Mouse (Mus musculus): ENCODE results near the gene Nod2.

DNA sequence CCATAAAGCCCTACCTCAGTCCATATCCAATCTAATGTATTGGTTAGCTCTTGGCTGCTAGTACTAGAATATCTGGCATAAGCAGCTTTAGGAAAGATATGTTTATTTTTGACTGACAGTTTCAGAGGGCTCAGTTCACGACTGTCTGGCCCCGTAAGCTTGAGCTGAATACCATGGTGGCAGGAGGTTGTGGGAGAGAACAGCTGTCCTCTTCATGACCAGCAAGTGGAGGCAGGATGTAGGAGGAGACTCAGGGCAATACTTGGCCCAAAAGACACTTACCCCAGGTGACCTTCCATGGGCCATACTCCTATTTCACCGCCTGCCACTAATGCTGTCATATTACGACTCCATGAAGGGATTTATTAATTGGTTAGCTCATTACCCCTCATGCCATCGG is 26.7 kb downstream of the Nod2 start:
- no peak for TF ChIP-seq CTCF (conservative IDR thresholded peaks at IDR 0.05; ENCODE audit: insufficient read depth, insufficient read length, low read depth, low read length)
- TF ChIP-seq POLR2A (IDR thresholded peaks at IDR 0.05; ENCODE audit: low read depth, low read length), result no peak

Measured in kidney, adult 2 months (tissue).